Mouse (Mus musculus): ENCODE data around the gene Mcu. TPM values are rescaled to one million over a fixed set of nuclear protein-coding genes. Genes with fewer than 3 reads are reported as not detected.

Mcu gene
- polyA plus RNA-seq, 1 experiment, result 15.7 TPM

DNA sequence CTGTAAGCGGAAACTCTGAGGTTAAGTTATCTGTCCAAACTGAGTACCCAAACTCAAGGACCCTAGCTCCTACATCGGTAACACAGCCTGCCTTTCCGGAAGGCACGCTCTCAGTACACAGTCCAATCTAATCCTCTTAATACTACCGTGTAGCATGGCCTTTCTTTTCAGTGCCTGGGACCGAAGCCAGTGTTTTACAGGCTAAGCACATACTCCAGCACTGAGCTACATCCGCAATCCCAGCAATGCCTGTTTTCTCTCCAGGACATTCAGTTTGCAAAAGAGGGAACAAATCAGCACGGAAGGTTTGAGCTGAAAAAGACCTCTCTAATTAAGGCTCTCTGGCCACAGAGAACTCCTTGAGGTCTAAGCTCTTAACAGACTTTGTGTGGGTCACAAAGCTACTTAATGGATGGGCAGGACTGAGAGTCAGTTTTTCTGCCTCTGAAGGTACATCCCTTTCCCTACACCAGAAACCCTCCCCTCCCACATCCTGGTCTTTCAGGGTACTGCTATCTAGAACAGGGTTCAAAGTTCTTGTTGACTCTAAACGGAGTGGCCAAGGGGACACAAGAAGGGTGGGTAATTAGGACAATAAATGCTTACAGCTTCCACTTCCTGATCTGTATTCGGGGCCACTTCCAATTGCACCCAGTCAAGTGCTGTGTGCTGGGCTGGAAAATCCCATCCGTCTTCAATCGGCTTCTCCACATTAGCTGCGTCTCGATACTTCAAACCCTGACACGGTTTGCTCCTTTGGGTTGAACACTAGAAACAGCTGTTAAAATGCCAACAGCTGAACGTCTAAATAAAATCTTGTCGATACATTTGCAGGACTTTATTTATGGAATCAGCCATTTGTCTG is 12.4 kb upstream of the Mcu start:
- H3K4me1 ChIP-seq (ENCODE audit: control insufficient read depth, insufficient read depth, insufficient read length, low read length), result no peaks in the 10 kb centered on the region
- H3K27ac ChIP-seq (replicated peaks; ENCODE audit: low read depth, low read length), result no peak overlapping the region
- no peak overlapping the region for H3K4me3 ChIP-seq (ENCODE audit: insufficient read depth, low read depth, low read length)

GRCm38 (mm10) chr10:59623496-59623895 is 7.0 kb upstream of the Mcu start:
- H3K27ac ChIP-seq (replicated peaks; ENCODE audit: low read depth, low read length), result no peak overlapping the region

GRCm38 (mm10) chr10:59621355-59621754 is 4.9 kb upstream of the Mcu start:
- Histone ChIP-seq H3K4me1 (ENCODE audit: control insufficient read depth, insufficient read depth, insufficient read length, low read length) (no peaks in the 10 kb centered on the region), H3K4me3 (ENCODE audit: insufficient read depth, low read depth, low read length) (no peak overlapping the region), H3K27ac (replicated peaks; ENCODE audit: low read depth, low read length) (no peak overlapping the region)

More at GRCm38 (mm10) chr10:59623496-59623895, 7.0 kb upstream of the Mcu start:
- no peak overlapping the region for H3K4me3 ChIP-seq (ENCODE audit: insufficient read depth, low read depth, low read length)
- no peaks in the 10 kb centered on the region for H3K4me1 ChIP-seq (ENCODE audit: control insufficient read depth, insufficient read depth, insufficient read length, low read length)

DNA sequence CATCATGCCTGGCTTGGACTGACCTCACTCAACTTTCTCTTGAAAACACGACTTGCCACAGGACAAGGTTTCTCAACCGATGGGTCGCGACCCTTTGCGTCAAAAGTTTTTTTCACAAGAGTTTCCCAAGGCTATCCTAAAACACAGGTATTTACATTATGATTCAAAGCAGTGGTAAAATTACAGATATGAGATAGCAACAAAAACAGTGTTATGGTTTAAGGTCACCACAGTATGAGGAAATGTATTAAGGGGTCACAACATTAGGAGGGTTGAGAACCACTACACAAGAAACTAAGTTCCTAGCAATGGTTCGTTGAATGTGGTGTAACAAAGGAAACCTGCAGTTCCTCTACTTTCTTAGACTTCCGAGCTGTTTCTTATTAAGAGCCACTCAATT is 1.3 kb upstream of the Mcu start:
- Histone ChIP-seq H3K27ac (replicated peaks; ENCODE audit: low read depth, low read length) (no peak overlapping the region), H3K4me1 (ENCODE audit: control insufficient read depth, insufficient read depth, insufficient read length, low read length) (peaks cover 8% of the 10 kb centered on the region), H3K4me3 (ENCODE audit: insufficient read depth, low read depth, low read length) (no peak overlapping the region)

- H3K4me1 ChIP-seq (ENCODE audit: control insufficient read depth, insufficient read depth, insufficient read length, low read length), result peaks cover 8% of the 10 kb centered on the region
- H3K4me3 ChIP-seq (ENCODE audit: insufficient read depth, low read depth, low read length), result peak within 1 kb of the TSS; percentile 82
- H3K27ac ChIP-seq (replicated peaks; ENCODE audit: low read depth, low read length), result peak within 1 kb of the TSS; percentile 4
These were observed 441 bp downstream of the Mcu start, which contains the start of gene Gm10322 for GRCm38 (mm10) chr10:59615981-59616520. TSS of gene Gm10322 (plus strand) at chr10:59616063.

DNA sequence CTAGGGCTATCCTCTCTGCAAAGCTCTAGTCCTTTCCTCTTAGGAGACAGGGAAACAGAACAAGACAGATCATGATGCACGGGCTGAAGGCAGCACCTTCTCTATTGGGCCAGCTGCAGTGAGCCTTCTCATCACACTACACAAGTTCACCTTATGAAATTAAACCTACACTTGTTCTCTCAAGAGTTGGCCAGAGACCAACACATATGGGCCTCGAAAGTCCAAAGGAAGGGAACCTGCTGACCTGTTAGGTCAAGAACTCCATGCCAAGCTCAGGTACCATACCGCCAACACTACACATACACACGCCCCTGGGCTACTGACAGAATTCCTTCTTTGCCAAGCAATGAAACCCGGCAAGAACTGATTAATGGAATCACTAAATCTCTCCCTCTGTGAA is 1.1 kb downstream of the Mcu start:
- Histone ChIP-seq H3K27ac (replicated peaks; ENCODE audit: low read depth, low read length) (no peak overlapping the region), H3K4me1 (ENCODE audit: control insufficient read depth, insufficient read depth, insufficient read length, low read length) (peaks cover 8% of the 10 kb centered on the region)

DNA sequence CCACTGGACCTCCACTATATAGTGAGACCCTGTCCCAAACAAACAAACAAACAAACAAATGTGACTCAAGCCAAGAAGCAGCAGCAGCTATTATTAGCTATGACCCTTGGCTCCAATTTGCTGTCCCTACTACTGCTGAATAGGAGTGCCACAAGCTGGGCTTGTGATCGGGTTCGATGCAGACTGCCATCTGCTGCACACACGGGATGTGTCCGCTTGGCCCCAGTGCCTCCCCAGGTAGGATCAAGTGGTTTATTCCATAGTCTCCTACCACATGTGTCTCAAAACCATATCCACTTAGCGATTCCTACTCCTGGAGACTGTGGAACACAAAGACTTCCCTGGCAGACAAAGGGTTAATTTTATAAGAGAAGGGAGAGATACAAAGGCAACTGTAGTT is 2.4 kb downstream of the Mcu start:
- H3K4me1 ChIP-seq (ENCODE audit: control insufficient read depth, insufficient read depth, insufficient read length, low read length), result peaks cover 8% of the 10 kb centered on the region
- no peak overlapping the region for H3K4me3 ChIP-seq (ENCODE audit: insufficient read depth, low read depth, low read length)

More for the DNA sequence above, 1.1 kb downstream of the Mcu start:
- H3K4me3 ChIP-seq (ENCODE audit: insufficient read depth, low read depth, low read length), result peak overlapping the region; percentile 82

GRCm38 (mm10) chr10:59613276-59613675 is 3.2 kb downstream of the Mcu start:
- H3K27ac ChIP-seq (replicated peaks; ENCODE audit: low read depth, low read length), result no peak overlapping the region
- H3K4me1 ChIP-seq (ENCODE audit: control insufficient read depth, insufficient read depth, insufficient read length, low read length), result peaks cover 8% of the 10 kb centered on the region
- H3K4me3 ChIP-seq (ENCODE audit: insufficient read depth, low read depth, low read length), result no peak overlapping the region

More for the DNA sequence above, 2.4 kb downstream of the Mcu start:
- no peak overlapping the region for H3K27ac ChIP-seq (replicated peaks; ENCODE audit: low read depth, low read length)

- no peak overlapping the region for H3K27ac ChIP-seq (replicated peaks; ENCODE audit: low read depth, low read length)
- H3K4me1 ChIP-seq (ENCODE audit: control insufficient read depth, insufficient read depth, insufficient read length, low read length), result peaks cover 4% of the 10 kb centered on the region; the same call in 1 of the 2 replicates
- no peak overlapping the region for H3K4me3 ChIP-seq (ENCODE audit: insufficient read depth, low read depth, low read length)
These were observed 11.5 kb downstream of the Mcu start for GRCm38 (mm10) chr10:59604879-59605464.

DNA sequence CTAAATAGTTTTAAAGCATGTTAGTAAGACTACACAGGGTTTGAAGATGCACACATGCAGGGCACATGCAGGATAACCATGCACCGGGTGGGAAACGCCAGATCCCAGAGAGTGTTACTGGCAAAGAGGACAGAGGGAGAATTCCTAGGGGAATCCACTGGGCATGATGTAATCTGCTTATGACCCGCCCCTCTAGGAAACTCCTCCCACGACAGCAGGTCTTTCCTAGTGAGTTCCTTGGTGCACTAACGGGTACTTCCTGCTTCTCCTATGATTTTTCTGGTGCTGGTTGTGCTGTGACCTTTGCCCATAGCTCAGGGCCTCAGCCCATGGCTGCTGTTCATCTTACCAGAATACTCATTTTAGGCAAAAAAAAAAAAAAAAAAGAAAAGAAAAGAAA is 12.6 kb downstream of the Mcu start:
- H3K4me1 ChIP-seq (ENCODE audit: control insufficient read depth, insufficient read depth, insufficient read length, low read length), result peaks cover 4% of the 10 kb centered on the region; the same call in 1 of the 2 replicates
- H3K27ac ChIP-seq (replicated peaks; ENCODE audit: low read depth, low read length), result no peak overlapping the region
- H3K4me3 ChIP-seq (ENCODE audit: insufficient read depth, low read depth, low read length), result no peak overlapping the region

- Histone ChIP-seq H3K27ac (replicated peaks; ENCODE audit: low read depth, low read length) (no peak overlapping the region), H3K4me1 (ENCODE audit: control insufficient read depth, insufficient read depth, insufficient read length, low read length) (peaks cover 4% of the 10 kb centered on the region; the same call in 1 of the 2 replicates), H3K4me3 (ENCODE audit: insufficient read depth, low read depth, low read length) (no peak overlapping the region)
These were observed 13.6 kb downstream of the Mcu start for GRCm38 (mm10) chr10:59602891-59603290.

- H3K27ac ChIP-seq (replicated peaks; ENCODE audit: low read depth, low read length), result no peak overlapping the region
- H3K4me1 ChIP-seq (ENCODE audit: control insufficient read depth, insufficient read depth, insufficient read length, low read length), result peaks cover 4% of the 10 kb centered on the region; the same call in 1 of the 2 replicates
- no peak overlapping the region for H3K4me3 ChIP-seq (ENCODE audit: insufficient read depth, low read depth, low read length)
These were observed 14.4 kb downstream of the Mcu start for GRCm38 (mm10) chr10:59602043-59602442.

GRCm38 (mm10) chr10:59600516-59600915 is 16.0 kb downstream of the Mcu start:
- Histone ChIP-seq H3K4me3 (ENCODE audit: insufficient read depth, low read depth, low read length) (no peak overlapping the region), H3K4me1 (ENCODE audit: control insufficient read depth, insufficient read depth, insufficient read length, low read length) (peaks cover 4% of the 10 kb centered on the region; the same call in 1 of the 2 replicates), H3K27ac (replicated peaks; ENCODE audit: low read depth, low read length) (no peak overlapping the region)

GRCm38 (mm10) chr10:59593826-59594570 is 22.5 kb downstream of the Mcu start:
- no peak overlapping the region for H3K4me3 ChIP-seq (ENCODE audit: insufficient read depth, low read depth, low read length)
- no peak overlapping the region for H3K27ac ChIP-seq (replicated peaks; ENCODE audit: low read depth, low read length)
- H3K4me1 ChIP-seq (ENCODE audit: control insufficient read depth, insufficient read depth, insufficient read length, low read length), result no peaks in the 10 kb centered on the region

DNA sequence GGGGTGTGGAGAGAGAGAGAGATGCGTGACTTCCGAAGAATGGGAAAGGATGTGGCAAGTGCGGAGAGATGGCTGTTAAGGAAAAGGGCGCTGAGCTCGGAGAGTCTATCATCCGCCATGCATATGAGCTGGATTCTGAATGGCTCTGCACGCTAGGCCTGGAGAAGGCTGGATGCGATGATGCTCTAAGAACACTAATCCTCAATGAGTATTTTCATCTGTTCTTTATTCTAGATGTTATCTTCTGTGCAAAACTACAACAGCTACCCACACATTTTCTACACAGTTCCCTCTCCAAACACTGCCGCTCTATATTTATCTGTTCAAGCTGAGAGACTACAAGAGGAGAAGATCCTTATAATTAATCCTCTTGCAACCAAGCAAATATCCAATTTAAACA is 25.9 kb downstream of the Mcu start:
- no peak overlapping the region for H3K27ac ChIP-seq (replicated peaks; ENCODE audit: low read depth, low read length)
- H3K4me3 ChIP-seq (ENCODE audit: insufficient read depth, low read depth, low read length), result no peak overlapping the region
- no peaks in the 10 kb centered on the region for H3K4me1 ChIP-seq (ENCODE audit: control insufficient read depth, insufficient read depth, insufficient read length, low read length)

Data from brown adipose tissue, adult 24 weeks (tissue).